Mouse (Mus musculus): ENCODE measurements around the gene Car5b. TPM values are rescaled to one million over a fixed set of nuclear protein-coding genes. Genes with fewer than 3 reads are reported as not detected.
A peak's percentile ranks its signal among the peaks of the same experiment; 100 is the strongest.

Car5b gene
- polyA plus RNA-seq (2014; fragmentation: Nextera tagmentation; extraction: Ambion mirVana): 0.45 and 0.47 TPM in 2 replicates

GRCm38 (mm10) chrX:164027607-164028289, at the start of gene Car5b:
TSS of gene Car5b (minus strand) at chrX:164027997.
- Histone ChIP-seq H3K9ac (ENCODE audit: low read length) (no peak within 1 kb of the TSS), H3K36me3 (ENCODE audit: control insufficient read depth, insufficient read depth, low read length) (no peaks in the 10 kb centered on the region), H3K4me1 (replicated peaks; ENCODE audit: control insufficient read depth, insufficient read depth, low read length) (no peaks in the 10 kb centered on the region), H3K27ac (ENCODE audit: low read depth) (no peak within 1 kb of the TSS), H3K4me2 (ENCODE audit: low read length) (peak within 1 kb of the TSS; percentile 55), H3K4me3 (ENCODE audit: low read depth, low read length) (peak within 1 kb of the TSS; percentile 29), H3K9me3 (ENCODE audit: control insufficient read depth, low read length) (no peaks in the 10 kb centered on the region), H3K27me3 (replicated peaks; ENCODE audit: control insufficient read depth, insufficient read depth, low read length) (no peaks in the 10 kb centered on the region; the same call in 1 of the 2 replicates)
- DNase-seq (ENCODE audit: low spot score): peak; percentile 81
- peak; percentile 92 for ATAC-seq (replicated peaks; ENCODE audit: low FRiP score, low TSS enrichment, low read depth)
- 14% methylated on average over 20 of the region's 22 CpGs for WGBS

- peak within 1 kb of the TSS; percentile 55 for H3K4me3 ChIP-seq (ENCODE audit: low read depth, low read length)
- ATAC-seq (replicated peaks; ENCODE audit: low FRiP score, low TSS enrichment, low read depth) (peak; percentile 99), DNase-seq (ENCODE audit: low spot score) (peak; percentile 89)
- H3K9ac ChIP-seq (ENCODE audit: low read length): peak within 1 kb of the TSS; percentile 68
- peak within 1 kb of the TSS; percentile 58 for H3K4me2 ChIP-seq (ENCODE audit: low read length)
- H3K4me1 ChIP-seq (replicated peaks; ENCODE audit: control insufficient read depth, insufficient read depth, low read length): no peaks in the 10 kb centered on the region
- peak within 1 kb of the TSS; percentile 80 for H3K27ac ChIP-seq (ENCODE audit: low read depth)
- 18% methylated on average over 51 of the region's 54 CpGs for WGBS
- no peaks in the 10 kb centered on the region for H3K9me3 ChIP-seq (ENCODE audit: control insufficient read depth, low read length)
- H3K36me3 ChIP-seq (ENCODE audit: control insufficient read depth, insufficient read depth, low read length): peaks cover 15% of the 10 kb centered on the region; the same call in 1 of the 2 replicates
- H3K27me3 ChIP-seq (replicated peaks; ENCODE audit: control insufficient read depth, insufficient read depth, low read length): no peaks in the 10 kb centered on the region
Measured at GRCm38 (mm10) chrX:164076040-164076775, 48.4 kb upstream of the Car5b start, which contains the start of gene Siah1b. TSS of gene Siah1b (minus strand) at chrX:164076493.

GRCm38 (mm10) chrX:164068968-164069367, 41.2 kb upstream of the Car5b start:
- Histone ChIP-seq H3K36me3 (ENCODE audit: control insufficient read depth, insufficient read depth, low read length) (peaks cover 11% of the 10 kb centered on the region; the same call in 1 of the 2 replicates), H3K9ac (ENCODE audit: low read length) (no peak overlapping the region), H3K4me1 (replicated peaks; ENCODE audit: control insufficient read depth, insufficient read depth, low read length) (no peaks in the 10 kb centered on the region), H3K27ac (ENCODE audit: low read depth) (no peak overlapping the region), H3K27me3 (replicated peaks; ENCODE audit: control insufficient read depth, insufficient read depth, low read length) (no peaks in the 10 kb centered on the region), H3K9me3 (ENCODE audit: control insufficient read depth, low read length) (no peaks in the 10 kb centered on the region), H3K4me3 (ENCODE audit: low read depth, low read length) (no peak overlapping the region), H3K4me2 (ENCODE audit: low read length) (no peak overlapping the region)
- no peak for ATAC-seq (replicated peaks; ENCODE audit: low FRiP score, low TSS enrichment, low read depth)
- DNase-seq (ENCODE audit: low spot score): no peak
- WGBS: 89% methylated on average over 4 of the region's 4 CpGs

- Histone ChIP-seq H3K9me3 (ENCODE audit: control insufficient read depth, low read length) (no peaks in the 10 kb centered on the region), H3K27ac (ENCODE audit: low read depth) (no peak overlapping the region), H3K27me3 (replicated peaks; ENCODE audit: control insufficient read depth, insufficient read depth, low read length) (no peaks in the 10 kb centered on the region), H3K4me3 (ENCODE audit: low read depth, low read length) (no peak overlapping the region), H3K36me3 (ENCODE audit: control insufficient read depth, insufficient read depth, low read length) (no peaks in the 10 kb centered on the region; the same call in 1 of the 2 replicates), H3K9ac (ENCODE audit: low read length) (no peak overlapping the region), H3K4me2 (ENCODE audit: low read length) (no peak overlapping the region), H3K4me1 (replicated peaks; ENCODE audit: control insufficient read depth, insufficient read depth, low read length) (no peaks in the 10 kb centered on the region)
- DNase-seq (ENCODE audit: low spot score): peak; percentile 69
- WGBS: 8% methylated on average over 2 of the region's 2 CpGs
- ATAC-seq (replicated peaks; ENCODE audit: low FRiP score, low TSS enrichment, low read depth): peak; percentile 78
Measured at GRCm38 (mm10) chrX:164066185-164066584, 38.4 kb upstream of the Car5b start.

GRCm38 (mm10) chrX:164059070-164059469, 31.3 kb upstream of the Car5b start:
- Histone ChIP-seq H3K27ac (ENCODE audit: low read depth) (no peak overlapping the region), H3K27me3 (replicated peaks; ENCODE audit: control insufficient read depth, insufficient read depth, low read length) (no peaks in the 10 kb centered on the region), H3K4me2 (ENCODE audit: low read length) (no peak overlapping the region), H3K36me3 (ENCODE audit: control insufficient read depth, insufficient read depth, low read length) (no peaks in the 10 kb centered on the region), H3K4me3 (ENCODE audit: low read depth, low read length) (no peak overlapping the region), H3K9ac (ENCODE audit: low read length) (no peak overlapping the region), H3K9me3 (ENCODE audit: control insufficient read depth, low read length) (no peaks in the 10 kb centered on the region), H3K4me1 (replicated peaks; ENCODE audit: control insufficient read depth, insufficient read depth, low read length) (no peaks in the 10 kb centered on the region)
- DNase-seq (ENCODE audit: low spot score) (no peak), ATAC-seq (replicated peaks; ENCODE audit: low FRiP score, low TSS enrichment, low read depth) (no peak)
- 73% methylated on average over 4 of the region's 4 CpGs for WGBS

GRCm38 (mm10) chrX:164058523-164058922, 30.7 kb upstream of the Car5b start:
- H3K9ac ChIP-seq (ENCODE audit: low read length): no peak overlapping the region
- H3K4me3 ChIP-seq (ENCODE audit: low read depth, low read length): no peak overlapping the region
- no peaks in the 10 kb centered on the region for H3K9me3 ChIP-seq (ENCODE audit: control insufficient read depth, low read length)
- DNase-seq (ENCODE audit: low spot score): no peak
- no peaks in the 10 kb centered on the region for H3K4me1 ChIP-seq (replicated peaks; ENCODE audit: control insufficient read depth, insufficient read depth, low read length)
- no peak for ATAC-seq (replicated peaks; ENCODE audit: low FRiP score, low TSS enrichment, low read depth)
- 89% methylated on average over 3 of the region's 3 CpGs for WGBS
- H3K36me3 ChIP-seq (ENCODE audit: control insufficient read depth, insufficient read depth, low read length): no peaks in the 10 kb centered on the region
- no peak overlapping the region for H3K27ac ChIP-seq (ENCODE audit: low read depth)
- H3K4me2 ChIP-seq (ENCODE audit: low read length): no peak overlapping the region
- no peaks in the 10 kb centered on the region for H3K27me3 ChIP-seq (replicated peaks; ENCODE audit: control insufficient read depth, insufficient read depth, low read length)

- H3K4me3 ChIP-seq (ENCODE audit: low read depth, low read length): no peak overlapping the region
- no peaks in the 10 kb centered on the region for H3K4me1 ChIP-seq (replicated peaks; ENCODE audit: control insufficient read depth, insufficient read depth, low read length)
- no peak overlapping the region for H3K9ac ChIP-seq (ENCODE audit: low read length)
- 62% methylated on average over 4 of the region's 4 CpGs for WGBS
- H3K27me3 ChIP-seq (replicated peaks; ENCODE audit: control insufficient read depth, insufficient read depth, low read length): no peaks in the 10 kb centered on the region
- no peak overlapping the region for H3K27ac ChIP-seq (ENCODE audit: low read depth)
- H3K4me2 ChIP-seq (ENCODE audit: low read length): no peak overlapping the region
- DNase-seq (ENCODE audit: low spot score): no peak
- ATAC-seq (replicated peaks; ENCODE audit: low FRiP score, low TSS enrichment, low read depth): no peak
- H3K9me3 ChIP-seq (ENCODE audit: control insufficient read depth, low read length): no peaks in the 10 kb centered on the region
- no peaks in the 10 kb centered on the region for H3K36me3 ChIP-seq (ENCODE audit: control insufficient read depth, insufficient read depth, low read length)
Measured at GRCm38 (mm10) chrX:164055726-164056125, 27.9 kb upstream of the Car5b start.

GRCm38 (mm10) chrX:164046736-164047135, 18.9 kb upstream of the Car5b start:
- H3K9ac ChIP-seq (ENCODE audit: low read length): no peak overlapping the region
- H3K4me3 ChIP-seq (ENCODE audit: low read depth, low read length): no peak overlapping the region
- H3K4me2 ChIP-seq (ENCODE audit: low read length): no peak overlapping the region
- no peaks in the 10 kb centered on the region for H3K36me3 ChIP-seq (ENCODE audit: control insufficient read depth, insufficient read depth, low read length)
- H3K4me1 ChIP-seq (replicated peaks; ENCODE audit: control insufficient read depth, insufficient read depth, low read length): no peaks in the 10 kb centered on the region
- WGBS: 67% methylated on average over 2 of the region's 2 CpGs
- H3K9me3 ChIP-seq (ENCODE audit: control insufficient read depth, low read length): no peaks in the 10 kb centered on the region
- DNase-seq (ENCODE audit: low spot score) (no peak), ATAC-seq (replicated peaks; ENCODE audit: low FRiP score, low TSS enrichment, low read depth) (no peak)
- H3K27me3 ChIP-seq (replicated peaks; ENCODE audit: control insufficient read depth, insufficient read depth, low read length): no peaks in the 10 kb centered on the region
- H3K27ac ChIP-seq (ENCODE audit: low read depth): no peak overlapping the region
